Mouse (Mus musculus): ENCODE results near the gene Cyp2d11. TPM values are rescaled to one million over a fixed set of nuclear protein-coding genes. Genes with fewer than 3 reads are reported as not detected.

Cyp2d11 gene
- polyA plus RNA-seq, 1 experiment = not detected

- Histone ChIP-seq H3K4me3 (ENCODE audit: insufficient read depth, poor library complexity, severe bottlenecking) (no peak overlapping the region), H3K79me3 (ENCODE audit: low read depth) (peaks cover 13% of the 10 kb centered on the region), H3K79me2 (ENCODE audit: control insufficient read depth, insufficient read depth) (peaks cover 24% of the 10 kb centered on the region), H3K36me3 (ENCODE audit: control insufficient read depth, insufficient read depth) (peaks cover 12% of the 10 kb centered on the region), H3ac (ENCODE audit: control insufficient read depth, insufficient read length, low read depth) (no peak overlapping the region), H3K27me3 (ENCODE audit: control insufficient read depth, insufficient read depth, insufficient read length) (no peaks in the 10 kb centered on the region)
- TF ChIP-seq CTCF (IDR thresholded peaks at IDR 0.05; ENCODE audit: control insufficient read depth, insufficient read depth, insufficient read length) (no peak), MAX (IDR thresholded peaks at IDR 0.05) (no peak), CEBPB (IDR thresholded peaks at IDR 0.05; ENCODE audit: low read depth) (no peak), FOSL1 (IDR thresholded peaks at IDR 0.05; ENCODE audit: insufficient read depth, low read length, poor library complexity, severe bottlenecking) (no peak), MYOG (IDR thresholded peaks at IDR 0.05; ENCODE audit: control insufficient read depth, extremely low read depth, insufficient read length) (no peak), MYOD1 (IDR thresholded peaks at IDR 0.05; ENCODE audit: control insufficient read depth, insufficient read length, low read depth) (no peak), USF1 (IDR thresholded peaks at IDR 0.05; ENCODE audit: low read depth) (no peak)
Measured at GRCm38 (mm10) chr15:82343368-82344287, 50.2 kb downstream of the Cyp2d11 start.

GRCm38 (mm10) chr15:82342543-82342935 lies 51.3 kb downstream of the Cyp2d11 start:
- H3K79me3 ChIP-seq (ENCODE audit: low read depth) = peaks cover 12% of the 10 kb centered on the region
- TF ChIP-seq FOSL1 (IDR thresholded peaks at IDR 0.05; ENCODE audit: insufficient read depth, low read length, poor library complexity, severe bottlenecking) (no peak), MYOG (IDR thresholded peaks at IDR 0.05; ENCODE audit: control insufficient read depth, extremely low read depth, insufficient read length) (no peak), MAX (IDR thresholded peaks at IDR 0.05) (no peak), USF1 (IDR thresholded peaks at IDR 0.05; ENCODE audit: low read depth) (no peak), CTCF (IDR thresholded peaks at IDR 0.05; ENCODE audit: control insufficient read depth, insufficient read depth, insufficient read length) (no peak), CEBPB (IDR thresholded peaks at IDR 0.05; ENCODE audit: low read depth) (no peak), MYOD1 (IDR thresholded peaks at IDR 0.05; ENCODE audit: control insufficient read depth, insufficient read length, low read depth) (no peak)
- H3ac ChIP-seq (ENCODE audit: control insufficient read depth, insufficient read length, low read depth) = no peak overlapping the region
- no peaks in the 10 kb centered on the region for H3K27me3 ChIP-seq (ENCODE audit: control insufficient read depth, insufficient read depth, insufficient read length)
- H3K4me3 ChIP-seq (ENCODE audit: insufficient read depth, poor library complexity, severe bottlenecking) = no peak overlapping the region
- H3K36me3 ChIP-seq (ENCODE audit: control insufficient read depth, insufficient read depth) = peaks cover 2% of the 10 kb centered on the region
- H3K79me2 ChIP-seq (ENCODE audit: control insufficient read depth, insufficient read depth) = peaks cover 17% of the 10 kb centered on the region

GRCm38 (mm10) chr15:82341675-82342542 lies 51.9 kb downstream of the Cyp2d11 start:
- Histone ChIP-seq H3K79me3 (ENCODE audit: low read depth) (peaks cover 6% of the 10 kb centered on the region), H3ac (ENCODE audit: control insufficient read depth, insufficient read length, low read depth) (no peak overlapping the region), H3K36me3 (ENCODE audit: control insufficient read depth, insufficient read depth) (no peaks in the 10 kb centered on the region), H3K79me2 (ENCODE audit: control insufficient read depth, insufficient read depth) (peaks cover 17% of the 10 kb centered on the region), H3K4me3 (ENCODE audit: insufficient read depth, poor library complexity, severe bottlenecking) (no peak overlapping the region), H3K27me3 (ENCODE audit: control insufficient read depth, insufficient read depth, insufficient read length) (no peaks in the 10 kb centered on the region)
- TF ChIP-seq MYOD1 (IDR thresholded peaks at IDR 0.05; ENCODE audit: control insufficient read depth, insufficient read length, low read depth) = no peak
- TF ChIP-seq MYOG (IDR thresholded peaks at IDR 0.05; ENCODE audit: control insufficient read depth, extremely low read depth, insufficient read length) = no peak
- TF ChIP-seq MAX (IDR thresholded peaks at IDR 0.05) = no peak
- no peak for TF ChIP-seq FOSL1 (IDR thresholded peaks at IDR 0.05; ENCODE audit: insufficient read depth, low read length, poor library complexity, severe bottlenecking)
- no peak for TF ChIP-seq USF1 (IDR thresholded peaks at IDR 0.05; ENCODE audit: low read depth)
- TF ChIP-seq CTCF (IDR thresholded peaks at IDR 0.05; ENCODE audit: control insufficient read depth, insufficient read depth, insufficient read length) = no peak
- TF ChIP-seq CEBPB (IDR thresholded peaks at IDR 0.05; ENCODE audit: low read depth) = no peak

- Histone ChIP-seq H3K79me2 (ENCODE audit: control insufficient read depth, insufficient read depth) (peaks cover 10% of the 10 kb centered on the region), H3K79me3 (ENCODE audit: low read depth) (no peaks in the 10 kb centered on the region), H3K4me3 (ENCODE audit: insufficient read depth, poor library complexity, severe bottlenecking) (no peak overlapping the region), H3K36me3 (ENCODE audit: control insufficient read depth, insufficient read depth) (no peaks in the 10 kb centered on the region), H3K27me3 (ENCODE audit: control insufficient read depth, insufficient read depth, insufficient read length) (no peaks in the 10 kb centered on the region), H3ac (ENCODE audit: control insufficient read depth, insufficient read length, low read depth) (no peak overlapping the region)
- TF ChIP-seq MAX (IDR thresholded peaks at IDR 0.05) (no peak), MYOD1 (IDR thresholded peaks at IDR 0.05; ENCODE audit: control insufficient read depth, insufficient read length, low read depth) (no peak), CEBPB (IDR thresholded peaks at IDR 0.05; ENCODE audit: low read depth) (no peak), FOSL1 (IDR thresholded peaks at IDR 0.05; ENCODE audit: insufficient read depth, low read length, poor library complexity, severe bottlenecking) (no peak), MYOG (IDR thresholded peaks at IDR 0.05; ENCODE audit: control insufficient read depth, extremely low read depth, insufficient read length) (no peak), USF1 (IDR thresholded peaks at IDR 0.05; ENCODE audit: low read depth) (no peak), CTCF (IDR thresholded peaks at IDR 0.05; ENCODE audit: control insufficient read depth, insufficient read depth, insufficient read length) (no peak)
Measured at GRCm38 (mm10) chr15:82341036-82341501, 52.8 kb downstream of the Cyp2d11 start.

GRCm38 (mm10) chr15:82340414-82341035 lies 53.3 kb downstream of the Cyp2d11 start:
- no peak overlapping the region for H3K4me3 ChIP-seq (ENCODE audit: insufficient read depth, poor library complexity, severe bottlenecking)
- H3K79me2 ChIP-seq (ENCODE audit: control insufficient read depth, insufficient read depth) = peaks cover 10% of the 10 kb centered on the region
- H3ac ChIP-seq (ENCODE audit: control insufficient read depth, insufficient read length, low read depth) = no peak overlapping the region
- H3K36me3 ChIP-seq (ENCODE audit: control insufficient read depth, insufficient read depth) = peaks cover 2% of the 10 kb centered on the region
- TF ChIP-seq MYOD1 (IDR thresholded peaks at IDR 0.05; ENCODE audit: control insufficient read depth, insufficient read length, low read depth) = no peak
- no peak for TF ChIP-seq FOSL1 (IDR thresholded peaks at IDR 0.05; ENCODE audit: insufficient read depth, low read length, poor library complexity, severe bottlenecking)
- no peak for TF ChIP-seq MYOG (IDR thresholded peaks at IDR 0.05; ENCODE audit: control insufficient read depth, extremely low read depth, insufficient read length)
- TF ChIP-seq CEBPB (IDR thresholded peaks at IDR 0.05; ENCODE audit: low read depth) = no peak
- TF ChIP-seq USF1 (IDR thresholded peaks at IDR 0.05; ENCODE audit: low read depth) = no peak
- no peak for TF ChIP-seq CTCF (IDR thresholded peaks at IDR 0.05; ENCODE audit: control insufficient read depth, insufficient read depth, insufficient read length)
- no peak for TF ChIP-seq MAX (IDR thresholded peaks at IDR 0.05)
- no peaks in the 10 kb centered on the region for H3K79me3 ChIP-seq (ENCODE audit: low read depth)
- no peaks in the 10 kb centered on the region for H3K27me3 ChIP-seq (ENCODE audit: control insufficient read depth, insufficient read depth, insufficient read length)

All from C2C12 (cell line).